9 mouse cellular contexts compared by ENCODE assay signal in the genomic region with DNA sequence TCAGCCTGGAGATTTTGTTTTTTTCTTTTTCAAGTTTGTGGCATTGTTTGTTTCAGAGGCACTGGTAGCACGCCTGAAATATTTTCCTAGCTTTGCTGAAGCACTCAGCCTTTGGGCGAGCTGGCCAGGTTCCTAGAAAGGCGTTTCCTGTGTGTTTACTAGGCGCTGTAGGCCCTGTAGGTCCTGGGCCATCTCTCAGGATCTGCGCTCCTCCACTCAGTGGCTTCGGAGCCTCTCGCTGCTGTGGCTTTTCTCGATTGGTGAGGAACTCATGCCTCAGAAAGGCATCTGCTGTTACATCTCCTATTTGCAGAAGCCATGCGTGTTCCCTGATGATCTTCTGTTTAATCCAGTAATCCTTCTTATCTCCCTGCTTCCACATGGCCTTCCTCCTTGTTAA.
A peak's percentile ranks its signal among the peaks of the same experiment; 100 is the strongest.
DNase-seq lines count a peak whose midpoint lies in the region; ATAC-seq and TF ChIP-seq lines count a peak whose summit lies in the region.
"Had no signal": no experiment of that assay in that cellular context is flagged by ENCODE, and none has a peak within 500 bp of the region (broad histone marks: within the 10 kb centered on the region; RNA-seq: fewer than 3 reads in every experiment).

No protein-coding gene starts in this region.

- TF ChIP-seq CTCF in left cerebral cortex, adult 2 months (IDR thresholded peaks at IDR 0.05), result no peak

- no peak overlapping the region for H3K9ac ChIP-seq in embryonic facial prominence, embryonic 14.5 days (ENCODE audit: low read depth, low read length)
- H3K9ac ChIP-seq in midbrain, embryonic 14.5 days (replicated peaks; ENCODE audit: low read length), result no peak overlapping the region
- H3K9ac ChIP-seq: limb, embryonic 12.5 days had no signal

- H3K9me3 ChIP-seq in embryonic facial prominence, embryonic 14.5 days (ENCODE audit: control insufficient read depth, low read length), result peaks cover 9% of the 10 kb centered on the region; the same call in 1 of the 2 replicates
- no peaks in the 10 kb centered on the region for H3K9me3 ChIP-seq in midbrain, embryonic 14.5 days (ENCODE audit: control insufficient read depth, low read length)
- H3K9me3 ChIP-seq: limb, embryonic 12.5 days had no signal

- peak; percentile 23 for DNase-seq in layer of hippocampus, adult 11-12 months (ENCODE audit: low spot score)
- DNase-seq in layer of hippocampus, adult 9-10 months (ENCODE audit: low spot score), result no peak
- peak; percentile 70 for DNase-seq in embryonic facial prominence, embryonic 14.5 days (ENCODE audit: low spot score)
- DNase-seq in heart, postnatal 4 days, result peak; percentile 62
- peak; percentile 55 for DNase-seq in midbrain, embryonic 14.5 days
- no peak for DNase-seq in frontal cortex, postnatal 14 days (ENCODE audit: low spot score in 2 of 2)
- DNase-seq in left cerebral cortex, adult 2 months (ENCODE audit: extremely low spot score in 1 of 2, low spot score in 2 of 2), result no peak

- WGBS in embryonic facial prominence, embryonic 14.5 days, result 64% methylated on average over 9 of the region's 9 CpGs
- WGBS in midbrain, embryonic 14.5 days, result 55% methylated on average over 9 of the region's 9 CpGs

- intact Hi-C loops in left cerebral cortex, adult 2 months (cut with DNase I), result no loop called here

- H3K4me2 ChIP-seq in embryonic facial prominence, embryonic 14.5 days (ENCODE audit: low read depth, low read length), result no peak overlapping the region
- H3K4me2 ChIP-seq in midbrain, embryonic 14.5 days (ENCODE audit: low read length), result no peak overlapping the region
- H3K4me2 ChIP-seq: limb, embryonic 12.5 days had no signal

- H3K36me3 ChIP-seq in embryonic facial prominence, embryonic 14.5 days (ENCODE audit: control insufficient read depth, insufficient read depth, low read length), result no peaks in the 10 kb centered on the region
- H3K36me3 ChIP-seq in midbrain, embryonic 14.5 days (ENCODE audit: control insufficient read depth, insufficient read depth, low read length), result no peaks in the 10 kb centered on the region
- H3K36me3 ChIP-seq: limb, embryonic 12.5 days had no signal

- ATAC-seq in embryonic facial prominence, embryonic 14.5 days (ENCODE audit: low read depth), result no peak
- ATAC-seq in midbrain, embryonic 14.5 days (ENCODE audit: low FRiP score, low TSS enrichment), result no peak
- ATAC-seq in megakaryocyte, adult 5-6 weeks (ENCODE audit: poor library complexity, severe bottlenecking), result no peak

- H3K4me3 ChIP-seq in embryonic facial prominence, embryonic 14.5 days (ENCODE audit: low read depth, low read length), result no peak overlapping the region
- no peak overlapping the region for H3K4me3 ChIP-seq in midbrain, embryonic 14.5 days (replicated peaks; ENCODE audit: low read depth, low read length)
- no peak overlapping the region for H3K4me3 ChIP-seq in left cerebral cortex, adult 2 months
- H3K4me3 ChIP-seq: limb, embryonic 12.5 days had no signal

- no peaks in the 10 kb centered on the region for H3K4me1 ChIP-seq in embryonic facial prominence, embryonic 14.5 days (ENCODE audit: control insufficient read depth, insufficient read depth, low read length)
- peaks cover 15% of the 10 kb centered on the region for H3K4me1 ChIP-seq in midbrain, embryonic 14.5 days (ENCODE audit: control insufficient read depth, insufficient read depth, low read length)
- H3K4me1 ChIP-seq: limb, embryonic 12.5 days had no signal

- H3K27me3 ChIP-seq in embryonic facial prominence, embryonic 14.5 days (replicated peaks; ENCODE audit: control insufficient read depth, insufficient read depth, low read length), result no peaks in the 10 kb centered on the region
- H3K27me3 ChIP-seq in midbrain, embryonic 14.5 days (ENCODE audit: control insufficient read depth, insufficient read depth, low read length), result no peaks in the 10 kb centered on the region
- H3K27me3 ChIP-seq: limb, embryonic 12.5 days had no signal

- no peak overlapping the region for H3K27ac ChIP-seq in embryonic facial prominence, embryonic 14.5 days (replicated peaks; ENCODE audit: low read depth, low read length)
- H3K27ac ChIP-seq in midbrain, embryonic 14.5 days (replicated peaks; ENCODE audit: low read depth, low read length), result no peak overlapping the region
- no peak overlapping the region for H3K27ac ChIP-seq in left cerebral cortex, adult 2 months
- H3K27ac ChIP-seq: limb, embryonic 12.5 days had no signal

Comparison
In these comparisons a context has a peak if more than half of its experiments do, and no peak if none do; other contexts are left out.
1. DNase-seq: peak in layer of hippocampus, adult 11-12 months (single experiment), embryonic facial prominence, embryonic 14.5 days (single experiment), heart, postnatal 4 days (single experiment) and midbrain, embryonic 14.5 days (single experiment); none in layer of hippocampus, adult 9-10 months (single experiment), frontal cortex, postnatal 14 days (0 of 2) and left cerebral cortex, adult 2 months (0 of 2).